Mouse (Mus musculus): ENCODE measurements around the gene Ptdss2.

DNA sequence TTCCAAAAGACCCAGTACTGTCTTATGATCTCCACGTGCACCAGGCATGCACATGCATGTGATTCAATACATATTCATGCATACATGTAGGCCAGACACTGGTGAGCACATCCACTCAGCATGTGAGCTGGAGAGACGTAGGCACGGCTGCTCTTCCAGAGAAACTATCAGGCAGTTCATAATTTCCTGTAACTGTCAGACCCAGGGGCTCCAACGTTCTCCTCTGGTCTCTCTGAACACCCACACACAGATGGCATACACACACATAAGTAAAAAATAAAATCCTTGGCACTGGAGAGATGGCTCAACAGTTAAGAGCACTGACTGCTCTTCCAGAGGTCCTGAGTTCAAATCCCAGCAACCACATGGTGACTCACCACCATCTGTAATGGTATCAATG, 48.4 kb upstream of the Ptdss2 start:
- TF ChIP-seq CTCF (IDR thresholded peaks at IDR 0.05; ENCODE audit: insufficient read depth, low read length) (no peak), POLR2A (IDR thresholded peaks at IDR 0.05; ENCODE audit: borderline replicate concordance, extremely low read depth, low read depth, low read length) (no peak)

All from lung, adult 2 months (tissue).